Mouse (Mus musculus): Measurements from ENCODE around the gene Mkrn3.

DNA sequence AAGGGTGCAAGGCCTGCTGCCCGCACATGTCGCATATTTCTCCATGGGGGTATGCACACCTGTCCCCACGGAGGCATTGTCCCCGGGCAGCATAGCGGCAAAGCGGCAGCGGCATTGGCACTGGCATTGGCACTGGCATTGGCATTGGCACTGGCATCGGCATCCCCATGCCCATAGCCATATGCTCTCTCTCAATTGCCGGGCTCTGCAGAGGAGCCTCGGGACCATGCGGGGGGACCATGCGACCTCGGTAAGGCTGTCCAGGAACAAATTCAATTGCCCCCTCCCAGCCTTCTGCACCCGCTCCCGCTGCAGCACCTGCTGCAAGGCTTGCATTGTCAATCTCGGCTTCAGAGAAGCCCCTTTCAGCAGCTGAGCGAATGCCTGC lies 840 bp downstream of the Mkrn3 start:
- TF ChIP-seq CTCF (conservative IDR thresholded peaks at IDR 0.05; ENCODE audit: insufficient read depth, insufficient read length, low read depth, low read length) (no peak), POLR2A (IDR thresholded peaks at IDR 0.05; ENCODE audit: low read depth, low read length) (no peak)
